Mouse (Mus musculus) E14TG2a.4 (cell line): Measurements from ENCODE around the gene Ttc4.

Experiments
- H3K27me3 ChIP-seq: 2 replicates; pipeline ENCODE4 v1.6.1; 2014; ENCODE audit warnings: low read length, control low read depth; ENCODE audit not compliant: insufficient read depth
- H3K36me3 ChIP-seq: 2 replicates; pipeline ENCODE4 v1.6.1; 2014; ENCODE audit warnings: low read length, control low read depth; ENCODE audit not compliant: insufficient read depth
- H3K4me1 ChIP-seq: replicated peaks from 2 replicates; pipeline ENCODE4 v1.6.1; 2014; ENCODE audit warnings: low read depth, low read length, control low read depth
- H3K4me3 ChIP-seq: replicated peaks from 2 replicates; pipeline ENCODE4 v1.5.1; 2014; ENCODE audit warnings: mild to moderate bottlenecking, low read length
- H3K9me3 ChIP-seq: 2 replicates; pipeline ENCODE4 v1.6.1; 2014; ENCODE audit warnings: low read length, control low read depth
- CTCF ChIP-seq: conservative IDR thresholded peaks from 2 replicates; pipeline ENCODE4 v1.5.1; 2014; ENCODE audit warnings: low read length
- NANOG ChIP-seq: IDR thresholded peaks from 2 replicates; pipeline ENCODE4 v1.6.1; 2014; ENCODE audit warnings: borderline replicate concordance, low read length, mixed read lengths
- POU5F1 ChIP-seq: IDR thresholded peaks from 2 replicates; pipeline ENCODE4 v1.6.1; 2014; ENCODE audit warnings: low read length, borderline replicate concordance

Ttc4 gene

DNA sequence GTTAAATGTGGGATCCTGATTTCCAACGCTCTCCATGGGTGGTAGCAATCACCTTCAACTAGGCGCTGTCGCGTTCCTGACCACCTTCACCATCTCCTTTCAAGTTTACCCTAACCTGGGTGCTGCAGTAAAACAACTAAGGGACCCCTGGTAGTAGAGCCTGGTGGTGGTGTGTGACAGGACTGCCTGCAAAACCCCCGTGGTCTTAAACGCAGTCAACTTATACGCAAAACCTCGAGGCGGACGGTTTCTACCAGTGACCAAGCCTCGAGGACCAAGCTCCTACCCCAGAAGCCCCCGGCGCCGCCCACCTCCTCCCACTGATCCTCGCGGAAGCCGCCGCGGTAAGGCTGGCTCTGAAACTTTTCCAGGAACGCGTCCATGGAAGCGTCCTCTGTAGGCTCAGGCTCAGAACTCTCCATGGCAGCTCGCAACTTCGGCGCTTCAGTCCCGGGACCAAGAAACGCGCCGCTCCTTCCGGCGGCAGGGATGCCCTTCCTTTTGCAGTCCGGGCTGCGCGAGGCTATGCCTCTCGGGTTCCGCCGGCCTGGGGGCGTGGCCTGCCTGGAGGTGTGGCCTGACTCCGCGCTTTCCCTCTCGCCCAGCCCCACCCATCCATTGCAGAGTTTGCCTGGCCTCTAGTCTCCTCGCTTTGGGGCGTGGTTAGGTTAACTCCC lies at the start of gene Ttc4:
Gene Ttc4, minus strand, starts transcription at position 503 of the 677 bp plus-strand sequence.
- Histone ChIP-seq H3K27me3 (peaks cover 5% of the 10 kb centered on the region; the same call in 1 of the 2 replicates), H3K9me3 (no peaks in the 10 kb centered on the region), H3K4me3 (peak within 1 kb of the TSS; percentile 99), H3K4me1 (peaks cover 38% of the 10 kb centered on the region), H3K36me3 (peaks cover 44% of the 10 kb centered on the region)
- TF ChIP-seq POU5F1 (no peak), NANOG (no peak), CTCF (no peak)

GRCm38 (mm10) chr4:106720631-106721030 lies 41.9 kb upstream of the Ttc4 start:
- H3K9me3 ChIP-seq: no peaks in the 10 kb centered on the region
- no peaks in the 10 kb centered on the region for H3K36me3 ChIP-seq
- no peak overlapping the region for H3K4me3 ChIP-seq
- TF ChIP-seq POU5F1 (no peak), CTCF (no peak), NANOG (no peak)
- H3K27me3 ChIP-seq: peaks cover 23% of the 10 kb centered on the region; the same call in 1 of the 2 replicates
- H3K4me1 ChIP-seq: no peaks in the 10 kb centered on the region

- peaks cover 15% of the 10 kb centered on the region for H3K4me1 ChIP-seq
- TF ChIP-seq NANOG (no peak), POU5F1 (no peak), CTCF (no peak)
- no peak overlapping the region for H3K4me3 ChIP-seq
- no peaks in the 10 kb centered on the region for H3K36me3 ChIP-seq
- H3K9me3 ChIP-seq: no peaks in the 10 kb centered on the region
- peaks cover 14% of the 10 kb centered on the region; the same call in 1 of the 2 replicates for H3K27me3 ChIP-seq
These were observed 34.9 kb upstream of the Ttc4 start for GRCm38 (mm10) chr4:106713622-106714021.

- Histone ChIP-seq H3K9me3 (no peaks in the 10 kb centered on the region), H3K27me3 (peaks cover 9% of the 10 kb centered on the region; the same call in 1 of the 2 replicates), H3K4me3 (no peak overlapping the region), H3K36me3 (no peaks in the 10 kb centered on the region), H3K4me1 (peaks cover 50% of the 10 kb centered on the region)
- TF ChIP-seq NANOG (no peak), CTCF (peak; percentile 96), POU5F1 (no peak)
These were observed 29.7 kb upstream of the Ttc4 start for GRCm38 (mm10) chr4:106708408-106708807.

- no peaks in the 10 kb centered on the region for H3K9me3 ChIP-seq
- peaks cover 12% of the 10 kb centered on the region for H3K27me3 ChIP-seq
- H3K4me1 ChIP-seq: peaks cover 45% of the 10 kb centered on the region
- H3K36me3 ChIP-seq: no peaks in the 10 kb centered on the region
- TF ChIP-seq POU5F1 (no peak), CTCF (no peak), NANOG (no peak)
- no peak overlapping the region for H3K4me3 ChIP-seq
These were observed 29.2 kb upstream of the Ttc4 start for GRCm38 (mm10) chr4:106707957-106708356.

- Histone ChIP-seq H3K9me3 (no peaks in the 10 kb centered on the region), H3K4me1 (peaks cover 45% of the 10 kb centered on the region), H3K36me3 (no peaks in the 10 kb centered on the region), H3K4me3 (no peak overlapping the region), H3K27me3 (peaks cover 27% of the 10 kb centered on the region)
- no peak for TF ChIP-seq POU5F1
- no peak for TF ChIP-seq CTCF
- no peak for TF ChIP-seq NANOG
These were observed 26.4 kb upstream of the Ttc4 start for GRCm38 (mm10) chr4:106705096-106705665.

GRCm38 (mm10) chr4:106704416-106704815 lies 25.7 kb upstream of the Ttc4 start:
- no peak for TF ChIP-seq POU5F1
- TF ChIP-seq NANOG: no peak
- no peak for TF ChIP-seq CTCF
- Histone ChIP-seq H3K27me3 (peaks cover 27% of the 10 kb centered on the region), H3K4me1 (peaks cover 52% of the 10 kb centered on the region), H3K9me3 (no peaks in the 10 kb centered on the region), H3K36me3 (no peaks in the 10 kb centered on the region), H3K4me3 (0 out of 2 replicates have a peak overlapping the region, but pooled peaks have one; percentile 5)

DNA sequence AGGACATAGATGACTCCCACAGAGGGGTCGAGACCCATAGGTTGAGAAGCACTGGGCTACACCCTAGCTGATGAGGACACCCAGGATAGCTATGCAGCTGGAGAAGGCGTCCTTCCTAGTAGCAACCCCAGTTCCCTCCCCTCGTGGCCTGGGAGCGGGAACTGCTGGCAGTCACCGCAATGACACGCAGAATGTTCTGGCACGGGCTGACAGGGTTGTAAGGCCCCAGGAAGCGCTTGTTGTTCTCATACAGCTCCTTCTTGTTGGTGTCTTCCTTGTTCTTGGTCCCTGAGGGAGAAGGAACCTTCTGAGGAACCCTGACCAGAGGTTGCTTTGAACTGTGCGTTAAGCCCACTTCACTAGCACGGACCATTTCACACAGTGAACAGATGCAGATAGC lies 25.2 kb upstream of the Ttc4 start:
- no peaks in the 10 kb centered on the region for H3K36me3 ChIP-seq
- no peak for TF ChIP-seq NANOG
- no peak for TF ChIP-seq POU5F1
- no peak for TF ChIP-seq CTCF
- no peaks in the 10 kb centered on the region for H3K9me3 ChIP-seq
- H3K4me3 ChIP-seq: no peak overlapping the region
- peaks cover 27% of the 10 kb centered on the region for H3K27me3 ChIP-seq
- H3K4me1 ChIP-seq: peaks cover 52% of the 10 kb centered on the region
